Mouse (Mus musculus): ENCODE measurements around the gene Ncln. TPM values are rescaled to one million over a fixed set of nuclear protein-coding genes. Genes with fewer than 3 reads are reported as not detected.

Ncln gene
- polyA plus RNA-seq, 1 experiment from 2014 or later: 68.8 TPM

GRCm38 (mm10) chr10:81482533-81482889, 13.7 kb downstream of the Ncln start, which contains the start of gene Celf5:
Gene Celf5 (minus strand): TSS chr10:81482709.
- Histone ChIP-seq H3K4me1 (replicated peaks) (peaks cover 47% of the 10 kb centered on the region), H3K4me2 (peak within 1 kb of the TSS; percentile 67)
- WGBS: under 1% methylated on average over 36 of the region's 36 CpGs

GRCm38 (mm10) chr10:81481605-81482532, 14.3 kb downstream of the Ncln start:
- Histone ChIP-seq H3K27me3 (peaks cover 17% of the 10 kb centered on the region), H3K9me3 (no peaks in the 10 kb centered on the region), H3K27ac (replicated peaks) (peak overlapping the region; percentile 88), H3K9ac (peak overlapping the region; percentile 90), H3K36me3 (peaks cover 11% of the 10 kb centered on the region), H3K4me3 (peak overlapping the region; percentile 69), H3K4me1 (replicated peaks) (peaks cover 52% of the 10 kb centered on the region), H3K4me2 (peak overlapping the region; percentile 67)
- 2% methylated on average over 25 of the region's 35 CpGs for WGBS
- ATAC-seq (ENCODE audit: low read depth): peak; percentile 57

More at GRCm38 (mm10) chr10:81482533-81482889, 13.7 kb downstream of the Ncln start, which contains the start of gene Celf5:
- Histone ChIP-seq H3K9ac (peak within 1 kb of the TSS; percentile 90), H3K36me3 (peaks cover 15% of the 10 kb centered on the region), H3K27me3 (0 out of 2 replicates have a peak, but pooled peaks cover 13% of the 10 kb centered on the region), H3K27ac (replicated peaks) (peak within 1 kb of the TSS; percentile 88), H3K9me3 (no peaks in the 10 kb centered on the region), H3K4me3 (peak within 1 kb of the TSS; percentile 69)
- ATAC-seq (ENCODE audit: low read depth): peak; percentile 57

DNA sequence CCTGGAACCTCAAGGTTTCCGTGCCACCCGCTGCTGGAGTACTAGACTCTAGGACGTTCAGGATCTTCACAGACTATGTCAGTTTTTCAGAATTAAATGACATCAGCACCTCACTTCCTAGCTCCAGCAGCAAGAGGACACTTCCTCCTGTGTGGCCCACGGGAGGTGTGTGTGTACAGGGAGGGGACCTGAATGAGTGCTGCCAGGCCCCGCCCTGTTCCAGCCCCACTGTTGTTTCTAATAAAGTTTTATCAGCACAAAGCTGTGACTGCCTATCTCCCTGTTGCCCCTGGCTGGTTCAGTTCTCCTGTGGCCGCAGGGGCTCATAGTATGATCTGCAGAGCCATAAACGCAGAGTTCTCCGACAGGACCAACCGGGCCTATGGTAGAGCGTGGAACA, 21.7 kb downstream of the Ncln start:
- Histone ChIP-seq H3K36me3 (peaks cover 22% of the 10 kb centered on the region), H3K27ac (replicated peaks) (no peak overlapping the region), H3K4me2 (no peak overlapping the region), H3K9ac (no peak overlapping the region), H3K27me3 (peaks cover 46% of the 10 kb centered on the region), H3K4me1 (replicated peaks) (peaks cover 61% of the 10 kb centered on the region), H3K4me3 (no peak overlapping the region), H3K9me3 (no peaks in the 10 kb centered on the region)
- WGBS: 81% methylated on average over 10 of the region's 10 CpGs
- no peak for ATAC-seq (ENCODE audit: low read depth)

DNA sequence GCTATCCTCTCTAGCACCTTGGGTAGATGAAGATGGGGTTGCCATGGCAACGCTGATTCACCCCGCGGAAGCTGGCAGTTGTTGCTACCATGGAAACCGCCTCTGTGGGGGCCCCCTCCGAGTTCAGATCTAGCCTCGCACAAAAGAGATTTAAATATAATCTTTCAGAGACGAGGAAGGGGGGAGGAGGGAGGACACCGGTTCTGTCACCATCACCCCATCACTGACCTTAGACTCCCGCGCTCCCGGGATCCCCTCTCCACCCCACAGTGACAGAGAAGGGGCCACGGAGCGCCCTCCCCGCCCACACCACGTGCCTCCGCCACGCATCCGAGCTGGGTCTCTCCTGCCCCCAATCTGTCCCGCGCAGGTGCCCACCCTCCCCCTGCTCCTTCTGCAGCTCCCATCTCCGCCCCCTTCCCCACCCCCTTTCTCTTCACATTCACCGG, 23.2 kb downstream of the Ncln start:
- Histone ChIP-seq H3K4me2 (peak overlapping the region; percentile 72), H3K9ac (peak overlapping the region; percentile 76), H3K27ac (replicated peaks) (peak overlapping the region; percentile 88), H3K36me3 (peaks cover 36% of the 10 kb centered on the region), H3K9me3 (no peaks in the 10 kb centered on the region), H3K4me1 (replicated peaks) (peaks cover 50% of the 10 kb centered on the region), H3K4me3 (peak overlapping the region; percentile 42), H3K27me3 (peaks cover 42% of the 10 kb centered on the region)
- ATAC-seq (ENCODE audit: low read depth): peak; percentile 79
- WGBS: under 1% methylated on average over 22 of the region's 22 CpGs

- H3K4me3 ChIP-seq: peak overlapping the region; percentile 42
- peaks cover 41% of the 10 kb centered on the region for H3K36me3 ChIP-seq
- H3K9ac ChIP-seq: peak overlapping the region; percentile 76
- 7% methylated on average over 18 of the region's 18 CpGs for WGBS
- ATAC-seq (ENCODE audit: low read depth): peak; percentile 33
- no peaks in the 10 kb centered on the region for H3K9me3 ChIP-seq
- peaks cover 42% of the 10 kb centered on the region for H3K27me3 ChIP-seq
- H3K27ac ChIP-seq (replicated peaks): peak overlapping the region; percentile 88
- peak overlapping the region; percentile 72 for H3K4me2 ChIP-seq
- peaks cover 45% of the 10 kb centered on the region for H3K4me1 ChIP-seq (replicated peaks)
Observed at GRCm38 (mm10) chr10:81472403-81473002, 23.7 kb downstream of the Ncln start.

DNA sequence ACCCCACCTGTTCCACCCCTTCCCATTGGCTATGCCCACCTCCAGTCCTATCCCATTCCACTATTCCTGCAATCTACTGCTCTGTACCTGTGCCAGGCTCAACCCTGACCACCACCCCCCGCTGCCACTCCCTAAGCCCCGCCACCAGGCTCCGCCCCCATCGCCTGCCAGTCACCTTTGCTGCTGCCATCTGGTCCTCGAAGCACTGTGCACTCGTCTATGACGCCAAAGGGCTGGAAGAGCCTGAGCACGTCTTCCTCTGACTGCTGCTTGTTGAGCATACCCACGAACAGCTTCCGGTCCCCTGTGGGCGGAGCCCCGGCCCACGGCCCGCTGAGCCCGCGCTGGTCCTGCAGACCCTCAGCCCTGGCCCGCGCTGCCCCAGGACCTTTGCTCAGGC, 25.7 kb downstream of the Ncln start:
- Histone ChIP-seq H3K4me1 (replicated peaks) (peaks cover 41% of the 10 kb centered on the region), H3K9ac (0 out of 2 replicates have a peak overlapping the region, but pooled peaks have one; percentile 26), H3K4me2 (no peak overlapping the region), H3K36me3 (peaks cover 51% of the 10 kb centered on the region), H3K9me3 (no peaks in the 10 kb centered on the region), H3K27ac (replicated peaks) (no peak overlapping the region), H3K4me3 (no peak overlapping the region), H3K27me3 (peaks cover 44% of the 10 kb centered on the region)
- no peak for ATAC-seq (ENCODE audit: low read depth)
- whole genome bisulfite sequencing: 52% methylated on average over 18 of the region's 18 CpGs

DNA sequence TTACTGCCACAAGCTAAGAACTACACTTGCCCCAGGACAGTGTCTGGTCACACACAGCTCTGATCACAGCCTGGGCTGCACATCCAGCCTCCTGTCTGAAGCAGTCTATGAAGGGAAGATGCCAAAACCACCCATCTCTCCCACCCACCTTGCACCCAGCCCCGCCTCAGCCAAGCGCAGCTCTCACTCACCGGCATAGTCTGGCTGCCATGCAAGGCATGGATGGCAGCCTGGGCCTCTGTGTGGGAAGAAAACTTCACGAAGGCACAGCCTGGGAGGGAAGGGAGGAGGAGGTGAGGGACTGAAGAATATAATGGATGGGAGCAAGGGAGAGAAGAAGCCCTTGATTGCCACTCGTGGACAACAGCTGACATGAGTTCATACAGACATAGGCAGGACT, 26.9 kb downstream of the Ncln start:
- no peaks in the 10 kb centered on the region for H3K9me3 ChIP-seq
- peaks cover 46% of the 10 kb centered on the region for H3K27me3 ChIP-seq
- H3K4me3 ChIP-seq: no peak overlapping the region
- H3K36me3 ChIP-seq: peaks cover 47% of the 10 kb centered on the region
- H3K4me1 ChIP-seq (replicated peaks): peaks cover 45% of the 10 kb centered on the region
- no peak overlapping the region for H3K27ac ChIP-seq (replicated peaks)
- no peak overlapping the region for H3K9ac ChIP-seq
- no peak overlapping the region for H3K4me2 ChIP-seq
- WGBS: 84% methylated on average over 5 of the region's 5 CpGs
- no peak for ATAC-seq (ENCODE audit: low read depth)

GRCm38 (mm10) chr10:81467670-81468235, 28.4 kb downstream of the Ncln start:
- 86% methylated on average over 16 of the region's 16 CpGs for WGBS
- Histone ChIP-seq H3K9me3 (no peaks in the 10 kb centered on the region), H3K4me2 (no peak overlapping the region), H3K4me1 (replicated peaks) (peaks cover 33% of the 10 kb centered on the region), H3K36me3 (peaks cover 43% of the 10 kb centered on the region), H3K4me3 (no peak overlapping the region), H3K27me3 (peaks cover 53% of the 10 kb centered on the region), H3K27ac (replicated peaks) (no peak overlapping the region), H3K9ac (no peak overlapping the region)
- ATAC-seq (ENCODE audit: low read depth): no peak

GRCm38 (mm10) chr10:81466881-81467280, 29.3 kb downstream of the Ncln start:
- Histone ChIP-seq H3K4me2 (no peak overlapping the region), H3K27ac (replicated peaks) (no peak overlapping the region), H3K9me3 (no peaks in the 10 kb centered on the region), H3K4me3 (no peak overlapping the region), H3K4me1 (replicated peaks) (peaks cover 25% of the 10 kb centered on the region), H3K9ac (no peak overlapping the region), H3K36me3 (peaks cover 52% of the 10 kb centered on the region), H3K27me3 (peaks cover 62% of the 10 kb centered on the region)
- ATAC-seq (ENCODE audit: low read depth): no peak
- WGBS: 71% methylated on average over 14 of the region's 14 CpGs

DNA sequence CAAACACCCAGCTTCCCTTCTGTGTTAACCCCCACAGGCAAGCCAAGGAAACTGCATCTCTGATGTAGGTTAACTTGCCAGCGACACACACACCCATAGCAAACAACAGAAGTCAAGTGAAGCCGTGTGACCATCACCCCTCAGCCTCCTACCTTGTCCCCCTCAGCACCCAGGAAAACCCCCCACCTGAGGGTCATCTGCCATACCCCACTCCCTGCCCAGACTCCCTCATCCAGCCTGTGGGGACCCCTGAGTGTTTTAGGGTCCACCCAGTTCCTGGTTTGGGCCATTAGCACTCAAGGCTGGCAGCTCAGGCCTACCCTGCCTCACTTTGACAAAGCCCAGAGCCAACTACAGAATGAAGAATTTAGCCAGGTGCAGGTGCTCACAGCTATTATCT, 30.1 kb downstream of the Ncln start:
- Histone ChIP-seq H3K36me3 (peaks cover 57% of the 10 kb centered on the region), H3K27me3 (peaks cover 70% of the 10 kb centered on the region)
- 83% methylated on average over 2 of the region's 2 CpGs for WGBS

GRCm38 (mm10) chr10:81465265-81465645, 30.9 kb downstream of the Ncln start:
- Histone ChIP-seq H3K4me3 (no peak overlapping the region), H3K36me3 (peaks cover 57% of the 10 kb centered on the region), H3K4me2 (no peak overlapping the region), H3K27ac (replicated peaks) (no peak overlapping the region), H3K27me3 (peaks cover 78% of the 10 kb centered on the region), H3K9me3 (no peaks in the 10 kb centered on the region), H3K9ac (no peak overlapping the region), H3K4me1 (replicated peaks) (peaks cover 12% of the 10 kb centered on the region; the same call in 1 of the 2 replicates)
- 3% methylated on average over 5 of the region's 5 CpGs for WGBS
- no peak for ATAC-seq (ENCODE audit: low read depth)

More for the DNA sequence above, 30.1 kb downstream of the Ncln start:
- Histone ChIP-seq H3K4me1 (replicated peaks) (peaks cover 19% of the 10 kb centered on the region), H3K4me3 (no peak overlapping the region), H3K27ac (replicated peaks) (no peak overlapping the region), H3K4me2 (no peak overlapping the region), H3K9ac (no peak overlapping the region), H3K9me3 (no peaks in the 10 kb centered on the region)
- no peak for ATAC-seq (ENCODE audit: low read depth)
